Mouse (Mus musculus): ENCODE results near the gene Lekr1.

The Lekr1 gene

GRCm38 (mm10) chr3:65656451-65656850 is 9.6 kb upstream of the Lekr1 start:
- no peak for DNase-seq (ENCODE audit: inconsistent age in 2 of 2, low spot score in 1 of 2)

- DNase-seq (ENCODE audit: inconsistent age in 2 of 2, low spot score in 1 of 2) = no peak
Observed at GRCm38 (mm10) chr3:65656902-65657660, 8.9 kb upstream of the Lekr1 start.

GRCm38 (mm10) chr3:65658081-65658612 is 7.9 kb upstream of the Lekr1 start:
- no peak for DNase-seq (ENCODE audit: inconsistent age in 2 of 2, low spot score in 1 of 2)

GRCm38 (mm10) chr3:65658721-65659619 is 7.1 kb upstream of the Lekr1 start:
- peak; percentile 84 to 95 for DNase-seq (ENCODE audit: inconsistent age in 2 of 2, low spot score in 1 of 2)

GRCm38 (mm10) chr3:65659620-65659932 is 6.5 kb upstream of the Lekr1 start:
- no peak for DNase-seq (ENCODE audit: inconsistent age in 2 of 2, low spot score in 1 of 2)

- DNase-seq (ENCODE audit: inconsistent age in 2 of 2, low spot score in 1 of 2) = no peak
Observed at GRCm38 (mm10) chr3:65660336-65660735, 5.7 kb upstream of the Lekr1 start.

- DNase-seq (ENCODE audit: inconsistent age in 2 of 2, low spot score in 1 of 2) = no peak
Observed at GRCm38 (mm10) chr3:65661731-65662130, 4.3 kb upstream of the Lekr1 start.

- DNase-seq (ENCODE audit: inconsistent age in 2 of 2, low spot score in 1 of 2) = peak in 1 of 2 experiments; percentile 41
Observed at GRCm38 (mm10) chr3:65663176-65663575, 2.9 kb upstream of the Lekr1 start.

GRCm38 (mm10) chr3:65670216-65670615 is 4.2 kb downstream of the Lekr1 start:
- DNase-seq (ENCODE audit: inconsistent age in 2 of 2, low spot score in 1 of 2) = no peak

GRCm38 (mm10) chr3:65673725-65674124 is 7.7 kb downstream of the Lekr1 start:
- peak; percentile 21 to 58 for DNase-seq (ENCODE audit: inconsistent age in 2 of 2, low spot score in 1 of 2)

GRCm38 (mm10) chr3:65680612-65681011 is 14.6 kb downstream of the Lekr1 start:
- no peak for DNase-seq (ENCODE audit: inconsistent age in 2 of 2, low spot score in 1 of 2)

- no peak for DNase-seq (ENCODE audit: inconsistent age in 2 of 2, low spot score in 1 of 2)
Observed at GRCm38 (mm10) chr3:65689705-65690104, 23.7 kb downstream of the Lekr1 start.

GRCm38 (mm10) chr3:65690850-65691249 is 24.8 kb downstream of the Lekr1 start:
- no peak for DNase-seq (ENCODE audit: inconsistent age in 2 of 2, low spot score in 1 of 2)

- no peak for DNase-seq (ENCODE audit: inconsistent age in 2 of 2, low spot score in 1 of 2)
Observed at GRCm38 (mm10) chr3:65699704-65700103, 33.7 kb downstream of the Lekr1 start.

- no peak for DNase-seq (ENCODE audit: inconsistent age in 2 of 2, low spot score in 1 of 2)
Observed at GRCm38 (mm10) chr3:65714372-65714771, 48.3 kb downstream of the Lekr1 start.

- DNase-seq (ENCODE audit: inconsistent age in 2 of 2, low spot score in 1 of 2) = peak; percentile 9 to 53
Observed at GRCm38 (mm10) chr3:65717406-65717805, 51.4 kb downstream of the Lekr1 start.

- DNase-seq (ENCODE audit: inconsistent age in 2 of 2, low spot score in 1 of 2) = no peak
Observed at GRCm38 (mm10) chr3:65722897-65723296, 56.9 kb downstream of the Lekr1 start.

GRCm38 (mm10) chr3:65723664-65724063 is 57.6 kb downstream of the Lekr1 start:
- DNase-seq (ENCODE audit: inconsistent age in 2 of 2, low spot score in 1 of 2) = no peak

GRCm38 (mm10) chr3:65737816-65738215 is 71.8 kb downstream of the Lekr1 start:
- DNase-seq (ENCODE audit: inconsistent age in 2 of 2, low spot score in 1 of 2) = no peak

- DNase-seq (ENCODE audit: inconsistent age in 2 of 2, low spot score in 1 of 2) = no peak
Observed at GRCm38 (mm10) chr3:65744936-65745335, 78.9 kb downstream of the Lekr1 start.

- DNase-seq (ENCODE audit: inconsistent age in 2 of 2, low spot score in 1 of 2) = no peak
Observed at GRCm38 (mm10) chr3:65764511-65765508, 98.8 kb downstream of the Lekr1 start.
